Mouse (Mus musculus): ENCODE results near the gene Abhd14b. TPM values are rescaled to one million over a fixed set of nuclear protein-coding genes. Genes with fewer than 3 reads are reported as not detected.
"Not testable (repeated sequence)": the region's sequence is repeated elsewhere in the genome, so short reads cannot be mapped to it uniquely, and the experiment has no call there.

The Abhd14b gene
- polyA plus RNA-seq, 1 experiment, result 470 TPM

GRCm38 (mm10) chr9:106481676-106482075 is 34.4 kb downstream of the Abhd14b start:
- Histone ChIP-seq H3K4me3 (ENCODE audit: insufficient read depth, low read depth, low read length) (no peak overlapping the region), H3K36me3 (ENCODE audit: control insufficient read depth, insufficient read depth, low read length) (peaks cover 2% of the 10 kb centered on the region), H3K27me3 (replicated peaks; ENCODE audit: control insufficient read depth, insufficient read depth, low read length) (no peaks in the 10 kb centered on the region), H3K27ac (ENCODE audit: insufficient read depth, low read depth, low read length) (no peak overlapping the region), H3K4me1 (ENCODE audit: control insufficient read depth, insufficient read depth, low read length) (0 out of 2 replicates have a peak, but pooled peaks cover 5% of the 10 kb centered on the region)
- no peak for DNase-seq
- WGBS, result 91% methylated on average over 13 of the region's 13 CpGs
- TF ChIP-seq CTCF (conservative IDR thresholded peaks at IDR 0.05; ENCODE audit: insufficient read depth, insufficient read length, low read depth, low read length) (no peak), POLR2A (IDR thresholded peaks at IDR 0.05; ENCODE audit: low read depth, low read length) (no peak)

DNA sequence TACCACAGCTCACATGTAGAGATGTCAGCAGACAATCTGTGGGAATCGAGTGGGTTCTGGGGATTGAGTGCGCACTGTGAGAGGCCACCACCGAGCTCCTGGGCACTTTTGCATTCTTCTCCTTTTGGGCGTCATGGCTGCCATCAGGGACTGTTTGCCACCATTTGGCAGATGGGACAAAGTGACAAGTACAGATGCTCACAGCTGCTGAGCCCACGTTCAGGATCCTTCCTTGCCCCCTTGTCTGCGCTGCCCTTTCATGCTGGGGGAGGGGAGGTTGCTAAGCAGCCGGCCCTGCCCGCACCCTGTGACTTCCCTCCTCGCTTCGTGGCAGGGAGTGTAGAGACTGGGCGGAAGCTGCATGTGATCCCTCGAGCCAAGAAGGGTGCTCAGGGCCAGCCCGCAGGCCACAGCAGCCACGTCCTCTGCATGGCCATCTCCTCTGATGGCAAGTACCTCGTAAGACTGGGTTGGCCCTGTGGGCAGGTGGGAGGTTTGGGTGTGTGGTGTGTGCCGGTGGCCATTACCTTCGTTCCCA is 35.4 kb downstream of the Abhd14b start:
- Histone ChIP-seq H3K4me1 (ENCODE audit: control insufficient read depth, insufficient read depth, low read length) (0 out of 2 replicates have a peak, but pooled peaks cover 5% of the 10 kb centered on the region), H3K4me3 (ENCODE audit: insufficient read depth, low read depth, low read length) (no peak overlapping the region), H3K27ac (ENCODE audit: insufficient read depth, low read depth, low read length) (no peak overlapping the region), H3K36me3 (ENCODE audit: control insufficient read depth, insufficient read depth, low read length) (peaks cover 2% of the 10 kb centered on the region), H3K27me3 (replicated peaks; ENCODE audit: control insufficient read depth, insufficient read depth, low read length) (no peaks in the 10 kb centered on the region)
- 86% methylated on average over 17 of the region's 17 CpGs for WGBS
- DNase-seq, result no peak
- TF ChIP-seq CTCF (conservative IDR thresholded peaks at IDR 0.05; ENCODE audit: insufficient read depth, insufficient read length, low read depth, low read length) (no peak), POLR2A (IDR thresholded peaks at IDR 0.05; ENCODE audit: low read depth, low read length) (no peak)

GRCm38 (mm10) chr9:106483136-106483535 is 35.9 kb downstream of the Abhd14b start:
- H3K36me3 ChIP-seq (ENCODE audit: control insufficient read depth, insufficient read depth, low read length), result peaks cover 2% of the 10 kb centered on the region
- no peak overlapping the region for H3K27ac ChIP-seq (ENCODE audit: insufficient read depth, low read depth, low read length)
- H3K4me3 ChIP-seq (ENCODE audit: insufficient read depth, low read depth, low read length), result no peak overlapping the region
- DNase-seq, result no peak
- H3K4me1 ChIP-seq (ENCODE audit: control insufficient read depth, insufficient read depth, low read length), result 0 out of 2 replicates have a peak, but pooled peaks cover under 1% of the 10 kb centered on the region
- 98% methylated on average over 10 of the region's 10 CpGs for WGBS
- no peaks in the 10 kb centered on the region for H3K27me3 ChIP-seq (replicated peaks; ENCODE audit: control insufficient read depth, insufficient read depth, low read length)
- no peak for TF ChIP-seq CTCF (conservative IDR thresholded peaks at IDR 0.05; ENCODE audit: insufficient read depth, insufficient read length, low read depth, low read length)
- TF ChIP-seq POLR2A (IDR thresholded peaks at IDR 0.05; ENCODE audit: low read depth, low read length), result no peak

DNA sequence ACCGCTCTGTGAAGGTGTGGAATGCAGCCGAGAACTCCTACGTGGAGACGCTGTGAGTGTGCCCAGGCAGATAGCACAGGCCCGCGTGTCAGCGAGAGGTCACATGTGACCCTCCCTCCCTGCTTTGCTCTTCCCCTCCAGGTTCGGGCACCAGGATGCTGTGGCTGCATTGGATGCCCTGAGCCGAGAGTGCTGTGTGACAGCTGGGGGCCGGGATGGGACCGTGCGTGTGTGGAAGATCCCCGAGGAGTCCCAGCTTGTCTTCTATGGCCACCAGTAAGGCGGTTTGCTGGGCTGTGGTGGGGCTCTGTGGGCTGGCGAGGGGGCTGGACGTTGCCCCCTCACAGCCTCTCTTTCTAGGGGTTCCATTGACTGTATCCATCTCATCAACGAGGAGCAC is 36.3 kb downstream of the Abhd14b start:
- Histone ChIP-seq H3K4me1 (ENCODE audit: control insufficient read depth, insufficient read depth, low read length) (no peaks in the 10 kb centered on the region), H3K36me3 (ENCODE audit: control insufficient read depth, insufficient read depth, low read length) (peaks cover 2% of the 10 kb centered on the region), H3K27me3 (replicated peaks; ENCODE audit: control insufficient read depth, insufficient read depth, low read length) (no peaks in the 10 kb centered on the region), H3K27ac (ENCODE audit: insufficient read depth, low read depth, low read length) (no peak overlapping the region), H3K4me3 (ENCODE audit: insufficient read depth, low read depth, low read length) (no peak overlapping the region)
- DNase-seq, result no peak
- TF ChIP-seq CTCF (conservative IDR thresholded peaks at IDR 0.05; ENCODE audit: insufficient read depth, insufficient read length, low read depth, low read length) (no peak), POLR2A (IDR thresholded peaks at IDR 0.05; ENCODE audit: low read depth, low read length) (no peak)
- WGBS, result 91% methylated on average over 17 of the region's 17 CpGs

GRCm38 (mm10) chr9:106485076-106485475 is 37.8 kb downstream of the Abhd14b start:
- no peak for TF ChIP-seq POLR2A (IDR thresholded peaks at IDR 0.05; ENCODE audit: low read depth, low read length)
- no peak for TF ChIP-seq CTCF (conservative IDR thresholded peaks at IDR 0.05; ENCODE audit: insufficient read depth, insufficient read length, low read depth, low read length)

DNA sequence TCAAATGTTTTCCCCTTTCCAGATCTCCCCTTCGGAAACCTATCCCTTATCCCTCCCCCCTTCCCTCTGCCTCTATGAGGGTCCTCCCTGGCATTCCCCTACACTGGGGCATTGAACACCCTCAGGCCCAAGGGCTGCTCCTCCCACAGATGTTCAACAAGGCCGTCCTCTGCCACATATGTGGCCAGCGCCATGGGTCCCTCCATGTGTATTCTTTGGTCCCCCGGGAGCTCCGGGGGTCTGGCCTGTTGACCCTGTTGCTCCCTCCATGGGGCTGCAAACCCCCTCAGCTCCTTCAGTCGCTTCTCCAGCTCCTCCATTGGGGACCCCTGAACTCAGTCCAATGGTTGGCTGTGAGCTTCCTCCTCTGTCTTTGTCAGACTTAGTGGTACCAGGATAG is 40.3 kb downstream of the Abhd14b start:
- H3K4me1 ChIP-seq (ENCODE audit: control insufficient read depth, insufficient read depth, low read length); DNase-seq; H3K27me3 ChIP-seq (replicated peaks; ENCODE audit: control insufficient read depth, insufficient read depth, low read length); H3K4me3 ChIP-seq (ENCODE audit: insufficient read depth, low read depth, low read length); H3K36me3 ChIP-seq (ENCODE audit: control insufficient read depth, insufficient read depth, low read length); H3K27ac ChIP-seq (ENCODE audit: insufficient read depth, low read depth, low read length): not testable (repeated sequence)
- 86% methylated on average over 6 of the region's 6 CpGs for WGBS

More at GRCm38 (mm10) chr9:106485076-106485475, 37.8 kb downstream of the Abhd14b start:
- no peak for DNase-seq
- H3K4me3 ChIP-seq (ENCODE audit: insufficient read depth, low read depth, low read length), result no peak overlapping the region
- no peaks in the 10 kb centered on the region for H3K27me3 ChIP-seq (replicated peaks; ENCODE audit: control insufficient read depth, insufficient read depth, low read length)
- no peak overlapping the region for H3K27ac ChIP-seq (ENCODE audit: insufficient read depth, low read depth, low read length)
- WGBS, result 80% methylated on average over 10 of the region's 10 CpGs
- no peaks in the 10 kb centered on the region for H3K4me1 ChIP-seq (ENCODE audit: control insufficient read depth, insufficient read depth, low read length)
- H3K36me3 ChIP-seq (ENCODE audit: control insufficient read depth, insufficient read depth, low read length), result peaks cover 2% of the 10 kb centered on the region

DNA sequence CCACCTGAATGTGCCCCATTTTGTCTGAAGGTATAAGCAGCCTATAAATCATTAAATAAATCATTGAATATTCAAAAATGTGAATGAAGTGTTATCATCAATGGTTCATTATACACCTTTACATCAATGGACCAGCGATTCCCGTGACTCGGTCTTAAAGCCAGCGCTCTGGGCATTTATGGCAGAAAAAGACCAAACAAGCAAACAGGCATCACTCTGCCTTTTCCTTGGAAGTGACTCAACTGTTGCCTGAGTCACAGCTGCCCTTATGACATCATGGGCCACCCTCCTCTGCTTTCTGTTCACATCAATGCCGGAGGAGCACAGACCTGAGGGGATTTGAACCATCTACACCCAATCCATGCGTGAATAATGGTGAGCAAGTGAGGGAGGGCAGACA is 52.4 kb downstream of the Abhd14b start, which contains the start of gene Iqcf1:
TSS of gene Iqcf1 (plus strand) at position 301 of the 400 bp plus-strand sequence.
- Histone ChIP-seq H3K27me3 (replicated peaks; ENCODE audit: control insufficient read depth, insufficient read depth, low read length) (no peaks in the 10 kb centered on the region), H3K36me3 (ENCODE audit: control insufficient read depth, insufficient read depth, low read length) (no peaks in the 10 kb centered on the region), H3K4me1 (ENCODE audit: control insufficient read depth, insufficient read depth, low read length) (no peaks in the 10 kb centered on the region), H3K4me3 (ENCODE audit: insufficient read depth, low read depth, low read length) (no peak within 1 kb of the TSS), H3K27ac (ENCODE audit: insufficient read depth, low read depth, low read length) (no peak within 1 kb of the TSS)
- TF ChIP-seq CTCF (conservative IDR thresholded peaks at IDR 0.05; ENCODE audit: insufficient read depth, insufficient read length, low read depth, low read length), result no peak
- TF ChIP-seq POLR2A (IDR thresholded peaks at IDR 0.05; ENCODE audit: low read depth, low read length), result no peak
- DNase-seq, result no peak
- WGBS, result 93% methylated on average over 6 of the region's 6 CpGs
